Mouse (Mus musculus): Measurements from ENCODE around the gene Map3k4.

DNA sequence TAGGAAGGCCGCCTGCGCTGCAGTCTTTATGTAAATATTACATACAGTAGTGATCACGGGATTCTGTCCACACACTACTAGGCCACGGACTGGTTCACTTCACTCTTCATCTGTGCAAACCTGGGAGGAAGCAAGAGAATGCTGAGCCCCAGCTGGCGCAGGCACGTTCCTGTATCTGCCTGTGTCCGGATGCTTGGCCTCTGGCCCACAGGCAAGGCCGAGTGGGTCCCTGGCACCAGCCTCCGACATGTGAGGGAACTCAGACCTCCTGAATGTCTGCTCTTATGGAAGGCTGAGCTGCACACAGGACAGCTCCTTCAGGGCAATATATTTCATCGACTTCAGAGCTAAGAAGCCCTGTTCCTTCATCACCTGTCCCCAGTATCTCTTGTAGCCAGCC is 90.6 kb downstream of the Map3k4 start:
- TF ChIP-seq CTCF (IDR thresholded peaks at IDR 0.05; ENCODE audit: low read depth, low read length) (no peak), TAL1 (conservative IDR thresholded peaks at IDR 0.05; ENCODE audit: low read depth, low read length) (no peak)

Data from G1E (cell line).